Mouse (Mus musculus): Measurements from ENCODE around the gene Eprs. TPM values are rescaled to one million over a fixed set of nuclear protein-coding genes. Genes with fewer than 3 reads are reported as not detected.

Eprs gene
- polyA plus RNA-seq, 1 experiment from 2014 or later = 95.8 TPM

GRCm38 (mm10) chr1:185333651-185334050 lies 29.2 kb upstream of the Eprs start:
- Histone ChIP-seq H3K9ac (ENCODE audit: low read length) (no peak overlapping the region), H3K4me3 (ENCODE audit: low read length) (no peak overlapping the region), H3K27me3 (ENCODE audit: control insufficient read depth, insufficient read depth, low read length) (no peaks in the 10 kb centered on the region), H3K27ac (ENCODE audit: low read length) (no peak overlapping the region), H3K9me3 (replicated peaks; ENCODE audit: control insufficient read depth, low read length) (no peaks in the 10 kb centered on the region), H3K4me1 (ENCODE audit: control insufficient read depth, insufficient read depth, low read length) (peaks cover 24% of the 10 kb centered on the region), H3K36me3 (ENCODE audit: control insufficient read depth, insufficient read depth) (no peaks in the 10 kb centered on the region; the same call in 1 of the 2 replicates), H3K4me2 (ENCODE audit: low read depth, low read length) (no peak overlapping the region)
- WGBS = 83% methylated on average over 5 of the region's 5 CpGs
- no peak for ATAC-seq (replicated peaks; ENCODE audit: extremely low read depth, insufficient read depth, low FRiP score)

- Histone ChIP-seq H3K4me3 (ENCODE audit: low read length) (no peak overlapping the region), H3K9me3 (replicated peaks; ENCODE audit: control insufficient read depth, low read length) (no peaks in the 10 kb centered on the region), H3K9ac (ENCODE audit: low read length) (no peak overlapping the region), H3K4me1 (ENCODE audit: control insufficient read depth, insufficient read depth, low read length) (peaks cover 24% of the 10 kb centered on the region), H3K4me2 (ENCODE audit: low read depth, low read length) (no peak overlapping the region), H3K27me3 (ENCODE audit: control insufficient read depth, insufficient read depth, low read length) (no peaks in the 10 kb centered on the region), H3K27ac (ENCODE audit: low read length) (no peak overlapping the region), H3K36me3 (ENCODE audit: control insufficient read depth, insufficient read depth) (no peaks in the 10 kb centered on the region; the same call in 1 of the 2 replicates)
- no peak for ATAC-seq (replicated peaks; ENCODE audit: extremely low read depth, insufficient read depth, low FRiP score)
- 78% methylated on average over 4 of the region's 4 CpGs for WGBS
These were observed 28.7 kb upstream of the Eprs start for GRCm38 (mm10) chr1:185334136-185334535.

GRCm38 (mm10) chr1:185335231-185335765 lies 27.5 kb upstream of the Eprs start:
- 65% methylated on average over 6 of the region's 6 CpGs for WGBS
- H3K4me1 ChIP-seq (ENCODE audit: control insufficient read depth, insufficient read depth, low read length) = peaks cover 20% of the 10 kb centered on the region
- H3K27me3 ChIP-seq (ENCODE audit: control insufficient read depth, insufficient read depth, low read length) = no peaks in the 10 kb centered on the region
- H3K9me3 ChIP-seq (replicated peaks; ENCODE audit: control insufficient read depth, low read length) = no peaks in the 10 kb centered on the region
- H3K36me3 ChIP-seq (ENCODE audit: control insufficient read depth, insufficient read depth) = peaks cover 4% of the 10 kb centered on the region; the same call in 1 of the 2 replicates
- H3K27ac ChIP-seq (ENCODE audit: low read length) = no peak overlapping the region
- no peak for ATAC-seq (replicated peaks; ENCODE audit: extremely low read depth, insufficient read depth, low FRiP score)
- no peak overlapping the region for H3K4me3 ChIP-seq (ENCODE audit: low read length)
- H3K9ac ChIP-seq (ENCODE audit: low read length) = no peak overlapping the region
- H3K4me2 ChIP-seq (ENCODE audit: low read depth, low read length) = no peak overlapping the region

- H3K27ac ChIP-seq (ENCODE audit: low read length) = no peak overlapping the region; the same call in 1 of the 2 replicates
- H3K9me3 ChIP-seq (replicated peaks; ENCODE audit: control insufficient read depth, low read length) = no peaks in the 10 kb centered on the region
- H3K4me2 ChIP-seq (ENCODE audit: low read depth, low read length) = no peak overlapping the region
- H3K4me1 ChIP-seq (ENCODE audit: control insufficient read depth, insufficient read depth, low read length) = peaks cover 20% of the 10 kb centered on the region
- H3K4me3 ChIP-seq (ENCODE audit: low read length) = no peak overlapping the region
- no peaks in the 10 kb centered on the region for H3K27me3 ChIP-seq (ENCODE audit: control insufficient read depth, insufficient read depth, low read length)
- no peak overlapping the region for H3K9ac ChIP-seq (ENCODE audit: low read length)
- ATAC-seq (replicated peaks; ENCODE audit: extremely low read depth, insufficient read depth, low FRiP score) = no peak
- H3K36me3 ChIP-seq (ENCODE audit: control insufficient read depth, insufficient read depth) = peaks cover 9% of the 10 kb centered on the region
- WGBS = 43% methylated on average over 3 of the region's 3 CpGs
These were observed 26.3 kb upstream of the Eprs start for GRCm38 (mm10) chr1:185336535-185336934.

GRCm38 (mm10) chr1:185342441-185342840 lies 20.4 kb upstream of the Eprs start:
- no peaks in the 10 kb centered on the region for H3K27me3 ChIP-seq (ENCODE audit: control insufficient read depth, insufficient read depth, low read length)
- H3K4me1 ChIP-seq (ENCODE audit: control insufficient read depth, insufficient read depth, low read length) = no peaks in the 10 kb centered on the region
- WGBS = 91% methylated on average over 4 of the region's 4 CpGs
- H3K36me3 ChIP-seq (ENCODE audit: control insufficient read depth, insufficient read depth) = peaks cover 49% of the 10 kb centered on the region
- H3K27ac ChIP-seq (ENCODE audit: low read length) = no peak overlapping the region
- no peak overlapping the region for H3K4me3 ChIP-seq (ENCODE audit: low read length)
- H3K9me3 ChIP-seq (replicated peaks; ENCODE audit: control insufficient read depth, low read length) = no peaks in the 10 kb centered on the region
- H3K4me2 ChIP-seq (ENCODE audit: low read depth, low read length) = no peak overlapping the region
- H3K9ac ChIP-seq (ENCODE audit: low read length) = no peak overlapping the region
- no peak for ATAC-seq (replicated peaks; ENCODE audit: extremely low read depth, insufficient read depth, low FRiP score)

- Histone ChIP-seq H3K4me1 (ENCODE audit: control insufficient read depth, insufficient read depth, low read length) (no peaks in the 10 kb centered on the region), H3K9ac (ENCODE audit: low read length) (no peak overlapping the region), H3K4me3 (ENCODE audit: low read length) (no peak overlapping the region), H3K27me3 (ENCODE audit: control insufficient read depth, insufficient read depth, low read length) (no peaks in the 10 kb centered on the region), H3K9me3 (replicated peaks; ENCODE audit: control insufficient read depth, low read length) (no peaks in the 10 kb centered on the region), H3K36me3 (ENCODE audit: control insufficient read depth, insufficient read depth) (peaks cover 56% of the 10 kb centered on the region), H3K4me2 (ENCODE audit: low read depth, low read length) (no peak overlapping the region), H3K27ac (ENCODE audit: low read length) (no peak overlapping the region)
- WGBS = 86% methylated on average over 8 of the region's 8 CpGs
- ATAC-seq (replicated peaks; ENCODE audit: extremely low read depth, insufficient read depth, low FRiP score) = no peak
These were observed 19.4 kb upstream of the Eprs start for GRCm38 (mm10) chr1:185343422-185343821.

- Histone ChIP-seq H3K4me1 (ENCODE audit: control insufficient read depth, insufficient read depth, low read length) (no peaks in the 10 kb centered on the region), H3K9me3 (replicated peaks; ENCODE audit: control insufficient read depth, low read length) (no peaks in the 10 kb centered on the region), H3K4me2 (ENCODE audit: low read depth, low read length) (no peak overlapping the region), H3K9ac (ENCODE audit: low read length) (no peak overlapping the region), H3K4me3 (ENCODE audit: low read length) (no peak overlapping the region), H3K27me3 (ENCODE audit: control insufficient read depth, insufficient read depth, low read length) (no peaks in the 10 kb centered on the region), H3K36me3 (ENCODE audit: control insufficient read depth, insufficient read depth) (peaks cover 62% of the 10 kb centered on the region), H3K27ac (ENCODE audit: low read length) (no peak overlapping the region)
- ATAC-seq (replicated peaks; ENCODE audit: extremely low read depth, insufficient read depth, low FRiP score) = no peak
- 81% methylated on average over 10 of the region's 10 CpGs for WGBS
These were observed 16.7 kb upstream of the Eprs start for GRCm38 (mm10) chr1:185346188-185346587.

GRCm38 (mm10) chr1:185349741-185350140 lies 13.1 kb upstream of the Eprs start:
- Histone ChIP-seq H3K27ac (ENCODE audit: low read length) (no peak overlapping the region), H3K4me3 (ENCODE audit: low read length) (no peak overlapping the region), H3K9ac (ENCODE audit: low read length) (no peak overlapping the region), H3K36me3 (ENCODE audit: control insufficient read depth, insufficient read depth) (peaks cover 51% of the 10 kb centered on the region), H3K27me3 (ENCODE audit: control insufficient read depth, insufficient read depth, low read length) (no peaks in the 10 kb centered on the region), H3K4me1 (ENCODE audit: control insufficient read depth, insufficient read depth, low read length) (no peaks in the 10 kb centered on the region), H3K4me2 (ENCODE audit: low read depth, low read length) (no peak overlapping the region), H3K9me3 (replicated peaks; ENCODE audit: control insufficient read depth, low read length) (no peaks in the 10 kb centered on the region)
- no peak for ATAC-seq (replicated peaks; ENCODE audit: extremely low read depth, insufficient read depth, low FRiP score)
- 89% methylated on average over 14 of the region's 14 CpGs for WGBS

- peaks cover 43% of the 10 kb centered on the region for H3K36me3 ChIP-seq (ENCODE audit: control insufficient read depth, insufficient read depth)
- 87% methylated on average over 4 of the region's 4 CpGs for WGBS
These were observed 12.2 kb upstream of the Eprs start for GRCm38 (mm10) chr1:185350611-185351010.

More at GRCm38 (mm10) chr1:185350611-185351010, 12.2 kb upstream of the Eprs start:
- Histone ChIP-seq H3K4me1 (ENCODE audit: control insufficient read depth, insufficient read depth, low read length) (no peaks in the 10 kb centered on the region), H3K4me3 (ENCODE audit: low read length) (no peak overlapping the region), H3K4me2 (ENCODE audit: low read depth, low read length) (no peak overlapping the region), H3K9me3 (replicated peaks; ENCODE audit: control insufficient read depth, low read length) (no peaks in the 10 kb centered on the region), H3K27ac (ENCODE audit: low read length) (no peak overlapping the region), H3K9ac (ENCODE audit: low read length) (no peak overlapping the region), H3K27me3 (ENCODE audit: control insufficient read depth, insufficient read depth, low read length) (no peaks in the 10 kb centered on the region)
- no peak for ATAC-seq (replicated peaks; ENCODE audit: extremely low read depth, insufficient read depth, low FRiP score)
